Mouse (Mus musculus) kidney, embryonic 14.5 days (tissue): ENCODE data around the gene Cbx5. TPM values are rescaled to one million over a fixed set of nuclear protein-coding genes. Genes with fewer than 3 reads are reported as not detected.

Source experiments
- ATAC-seq: fragments of 200-750 bp; cut with Nextera tagmentation; 2 replicates; pipeline ENCODE4 v1.8.0; 2017; ENCODE audit warnings: moderate number of reproducible peaks, mild to moderate bottlenecking, moderate TSS enrichment, moderate library complexity; ENCODE audit not compliant: low FRiP score, low TSS enrichment
- H3K27ac ChIP-seq: fragments of 300-500 bp; sonication (generic); 2 replicates; pipeline ENCODE4 v1.5.1; 2014; ENCODE audit warnings: low read depth, mild to moderate bottlenecking, low read length, moderate library complexity, mixed read lengths
- H3K27me3 ChIP-seq: fragments of 300-500 bp; sonication (generic); 2 replicates; pipeline ENCODE4 v1.6.1; 2014; ENCODE audit warnings: mild to moderate bottlenecking, low read length; ENCODE audit not compliant: control insufficient read depth, insufficient read depth
- H3K36me3 ChIP-seq: fragments of 300-500 bp; sonication (generic); 2 replicates; pipeline ENCODE4 v1.6.1; 2014; ENCODE audit warnings: low read length, mixed read lengths; ENCODE audit not compliant: control insufficient read depth, insufficient read depth
- H3K4me1 ChIP-seq: fragments of 300-500 bp; sonication (generic); 2 replicates; pipeline ENCODE4 v1.6.1; 2014; ENCODE audit warnings: low read length, mixed read lengths; ENCODE audit not compliant: control insufficient read depth, insufficient read depth
- H3K4me2 ChIP-seq: fragments of 300-500 bp; sonication (generic); replicated peaks from 2 replicates; pipeline ENCODE4 v1.6.1; 2014; ENCODE audit warnings: low read depth, mild to moderate bottlenecking, low read length
- H3K4me3 ChIP-seq: fragments of 300-500 bp; sonication (generic); 2 replicates; pipeline ENCODE4 v1.5.1; 2014; ENCODE audit warnings: mild to moderate bottlenecking, low read length
- H3K9ac ChIP-seq: fragments of 300-500 bp; sonication (generic); 2 replicates; pipeline ENCODE4 v1.6.1; 2014; ENCODE audit warnings: low read depth, mild to moderate bottlenecking, low read length, moderate library complexity
- H3K9me3 ChIP-seq: fragments of 300-500 bp; sonication (generic); 2 replicates; pipeline ENCODE4 v1.6.1; 2016; ENCODE audit warnings: low read length; ENCODE audit not compliant: control insufficient read depth
- WGBS: fragments of 180-500 bp; shearing (Covaris S2); extraction: QIAGEN DNeasy Blood & Tissue Kit; methylation state at CpG from one replicate; pipeline ENCODE4 v1.1.7; 2014; 5-methylcytosine and 5-hydroxymethylcytosine counted together
- polyA plus RNA-seq: library from polyadenylated mRNA; unstranded; fragments of >200 nt; fragmentation: Nextera tagmentation; extraction: Ambion mirVana; gene quantifications from 2 replicates; pipeline ENCODE4 v1.2.1, GENCODE M21; 2014

The Cbx5 gene
- polyA plus RNA-seq, 1 experiment from 2014 or later = 161 TPM

DNA sequence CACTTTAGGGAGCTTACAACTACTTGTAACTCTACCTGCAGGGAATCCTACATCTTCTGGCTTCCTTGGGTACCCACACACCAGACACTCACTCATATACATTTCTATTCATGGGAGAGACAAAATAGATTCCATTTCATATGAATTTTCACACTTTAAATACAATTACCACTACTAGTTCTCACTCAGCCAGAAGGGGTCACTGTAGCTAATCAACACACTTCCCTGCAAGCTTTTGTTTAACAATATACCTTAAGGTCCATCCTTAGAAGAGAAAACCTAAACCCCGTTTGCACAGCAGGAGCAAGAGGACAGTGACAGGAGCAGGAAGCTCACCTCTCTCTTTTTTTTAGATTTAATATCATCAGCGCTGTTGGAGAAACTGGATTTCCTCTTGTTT lies 34.5 kb downstream of the Cbx5 start:
- H3K27me3 ChIP-seq = no peaks in the 10 kb centered on the region
- H3K36me3 ChIP-seq = peaks cover 76% of the 10 kb centered on the region
- peaks cover 10% of the 10 kb centered on the region for H3K4me1 ChIP-seq
- no peak overlapping the region for H3K4me3 ChIP-seq
- WGBS = 61% methylated on average over 2 of the region's 2 CpGs
- no peak overlapping the region for H3K9ac ChIP-seq
- no peak overlapping the region for H3K4me2 ChIP-seq
- H3K9me3 ChIP-seq = no peaks in the 10 kb centered on the region
- ATAC-seq = no peak
- no peak overlapping the region for H3K27ac ChIP-seq

DNA sequence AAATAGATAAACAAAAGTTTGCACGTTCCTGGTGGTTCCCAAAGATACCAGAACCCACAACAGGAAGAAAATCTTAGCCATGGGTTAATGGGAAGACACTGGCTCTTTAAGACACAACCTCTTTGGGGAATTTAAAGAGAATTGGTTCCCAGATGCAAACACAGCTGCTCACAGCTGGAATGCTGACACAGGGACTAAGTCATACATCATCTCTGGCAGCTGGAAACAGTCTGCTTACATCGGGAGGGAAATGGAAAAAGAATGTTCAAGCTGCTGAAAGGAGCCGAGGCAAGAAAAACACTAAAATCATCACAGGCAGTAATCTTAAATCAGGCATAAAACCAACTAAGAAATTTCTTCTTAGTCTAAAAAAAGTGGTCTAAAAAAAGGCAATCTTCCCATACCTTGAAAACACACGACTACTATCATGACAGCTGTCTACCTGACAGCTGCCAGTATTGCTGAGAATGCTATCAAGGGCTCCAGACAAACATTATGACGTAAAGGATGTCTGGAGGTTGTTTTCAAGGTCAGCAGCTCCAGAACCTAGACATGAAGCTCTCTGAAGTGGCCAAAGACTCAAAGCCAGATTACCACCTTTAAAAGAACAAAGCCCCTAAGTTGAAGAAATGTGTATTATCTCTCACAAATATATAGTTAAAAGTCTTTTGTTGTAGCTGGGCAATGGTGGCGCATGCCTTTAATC lies 37.4 kb downstream of the Cbx5 start:
- Histone ChIP-seq H3K4me3 (no peak overlapping the region), H3K4me1 (peaks cover 10% of the 10 kb centered on the region), H3K27me3 (no peaks in the 10 kb centered on the region), H3K9ac (no peak overlapping the region), H3K4me2 (no peak overlapping the region), H3K36me3 (peaks cover 79% of the 10 kb centered on the region), H3K9me3 (no peaks in the 10 kb centered on the region), H3K27ac (peak overlapping the region; percentile 32; the same call in 1 of the 2 replicates)
- WGBS = 43% methylated on average over 6 of the region's 6 CpGs
- no peak for ATAC-seq

DNA sequence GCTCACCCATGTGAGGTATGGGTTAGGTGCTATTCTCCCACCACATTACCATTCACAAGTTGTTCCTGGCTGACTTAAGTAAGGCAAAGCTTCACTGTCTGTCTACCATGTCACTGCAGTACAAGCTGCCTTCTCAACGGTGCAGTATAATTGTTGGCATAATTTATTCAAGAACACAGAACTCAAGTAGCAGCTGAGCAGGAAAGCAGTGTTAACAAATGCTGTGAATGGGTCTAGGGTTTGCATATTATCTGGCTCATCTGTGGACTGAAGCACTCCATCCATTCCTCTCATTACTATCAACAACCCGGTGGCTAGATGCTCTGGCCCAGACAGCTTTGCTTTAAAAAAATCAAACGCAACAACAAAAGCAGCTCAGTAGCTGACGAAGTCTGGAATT lies 41.8 kb downstream of the Cbx5 start:
- Histone ChIP-seq H3K27ac (no peak overlapping the region), H3K27me3 (no peaks in the 10 kb centered on the region), H3K4me1 (peaks cover 6% of the 10 kb centered on the region), H3K9ac (no peak overlapping the region), H3K4me2 (no peak overlapping the region), H3K4me3 (no peak overlapping the region), H3K36me3 (peaks cover 80% of the 10 kb centered on the region), H3K9me3 (no peaks in the 10 kb centered on the region)
- 88% methylated on average over 4 of the region's 4 CpGs for WGBS
- ATAC-seq = no peak

DNA sequence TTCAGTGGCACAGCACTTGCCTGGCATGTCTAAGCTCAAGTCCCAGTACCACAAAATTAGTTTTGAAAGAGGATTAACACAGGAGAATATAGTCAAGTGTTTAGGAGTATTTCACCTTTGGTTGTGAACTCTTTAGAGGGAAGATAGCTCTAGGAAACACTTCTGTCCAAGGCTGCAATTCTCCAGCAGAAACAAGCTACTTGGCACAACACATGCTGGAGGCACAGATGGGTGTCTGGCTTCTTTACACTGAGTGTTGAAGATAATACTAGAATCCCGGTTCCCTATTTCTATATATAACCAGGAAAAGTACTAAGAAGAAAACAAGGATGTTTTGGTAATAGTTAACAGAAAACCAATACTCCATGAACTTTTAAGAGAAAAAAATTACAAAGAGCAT lies 42.8 kb downstream of the Cbx5 start:
- Histone ChIP-seq H3K36me3 (peaks cover 84% of the 10 kb centered on the region), H3K9me3 (no peaks in the 10 kb centered on the region), H3K27ac (no peak overlapping the region), H3K4me3 (no peak overlapping the region), H3K4me2 (no peak overlapping the region), H3K27me3 (no peaks in the 10 kb centered on the region), H3K9ac (no peak overlapping the region), H3K4me1 (0 out of 2 replicates have a peak, but pooled peaks cover 5% of the 10 kb centered on the region)
- 89% methylated on average over 1 of the region's 1 CpGs for WGBS
- no peak for ATAC-seq

DNA sequence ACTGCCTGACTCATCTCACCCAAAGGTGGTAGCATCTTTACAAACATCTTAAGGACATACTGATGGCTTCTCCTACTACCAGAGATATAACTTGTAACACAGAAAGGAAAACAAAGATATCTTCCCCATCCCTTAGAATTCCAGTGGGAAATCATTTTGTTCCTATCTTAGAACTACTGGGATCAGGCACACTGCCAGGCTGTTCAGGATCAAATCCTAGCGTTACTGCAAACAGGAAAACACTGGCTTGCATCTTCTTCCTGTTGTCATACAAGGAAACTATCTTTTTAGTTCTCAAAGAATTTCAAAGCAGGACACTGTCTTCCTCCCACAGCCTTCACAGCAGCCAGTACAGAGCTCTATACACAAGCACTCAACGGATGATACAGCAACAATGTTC lies 46.0 kb downstream of the Cbx5 start:
- WGBS = 75% methylated on average over 2 of the region's 2 CpGs
- H3K4me1 ChIP-seq = 0 out of 2 replicates have a peak, but pooled peaks cover 12% of the 10 kb centered on the region
- no peak overlapping the region for H3K4me3 ChIP-seq
- H3K9me3 ChIP-seq = no peaks in the 10 kb centered on the region
- H3K27ac ChIP-seq = no peak overlapping the region
- H3K9ac ChIP-seq = no peak overlapping the region
- H3K4me2 ChIP-seq = no peak overlapping the region
- no peaks in the 10 kb centered on the region for H3K27me3 ChIP-seq
- H3K36me3 ChIP-seq = peaks cover 71% of the 10 kb centered on the region
- ATAC-seq = no peak

DNA sequence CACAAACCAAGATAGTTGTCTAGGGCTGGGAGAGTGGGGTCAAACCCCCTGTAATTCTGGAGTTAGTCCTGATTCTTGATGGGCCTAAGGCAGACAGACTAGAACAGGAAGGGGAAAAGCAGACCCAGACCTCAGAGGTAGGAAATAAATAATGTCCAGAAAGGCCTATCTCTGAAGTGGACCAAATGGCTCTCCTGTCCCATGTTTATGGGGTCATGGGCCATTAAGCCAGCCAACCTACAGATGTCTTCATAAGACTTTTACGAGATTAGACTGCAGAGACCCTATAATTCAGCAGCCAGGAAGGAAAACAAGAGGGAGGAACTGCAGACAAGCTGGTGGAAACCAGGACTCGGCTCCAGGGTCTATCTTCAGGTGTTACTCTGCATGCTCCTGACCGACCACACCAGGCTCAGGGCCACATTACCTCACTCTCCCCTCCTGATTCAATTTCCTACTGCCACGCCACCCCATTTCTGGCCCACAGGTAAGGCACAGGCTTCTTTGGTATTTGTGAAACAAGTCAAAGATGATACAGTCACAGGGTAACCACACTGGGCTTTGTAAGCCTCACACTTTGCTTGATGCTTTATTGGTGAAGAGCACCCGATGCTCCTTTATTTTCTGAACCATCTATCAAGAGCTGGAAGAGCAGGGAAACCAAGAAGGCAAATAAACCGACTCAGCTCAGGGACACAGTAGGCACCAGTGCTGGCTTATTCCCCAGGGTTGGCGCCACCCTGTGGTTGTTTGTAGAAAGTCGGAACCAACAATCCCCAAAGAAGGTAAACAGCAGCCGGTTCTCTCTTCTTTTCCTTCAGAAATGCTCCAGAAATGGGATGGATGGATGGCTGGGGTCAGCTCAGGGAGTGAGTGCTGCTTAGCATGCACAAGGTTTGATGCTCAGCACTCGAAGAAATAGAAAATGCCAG lies 48.8 kb downstream of the Cbx5 start:
- H3K9ac ChIP-seq = no peak overlapping the region
- H3K9me3 ChIP-seq = no peaks in the 10 kb centered on the region
- H3K4me1 ChIP-seq = 0 out of 2 replicates have a peak, but pooled peaks cover 12% of the 10 kb centered on the region
- H3K4me3 ChIP-seq = no peak overlapping the region
- WGBS = 26% methylated on average over 10 of the region's 10 CpGs
- H3K4me2 ChIP-seq = no peak overlapping the region
- H3K36me3 ChIP-seq = peaks cover 43% of the 10 kb centered on the region
- no peaks in the 10 kb centered on the region for H3K27me3 ChIP-seq
- H3K27ac ChIP-seq = peak overlapping the region; percentile 73; the same call in 1 of the 2 replicates
- ATAC-seq = peak; percentile 71

DNA sequence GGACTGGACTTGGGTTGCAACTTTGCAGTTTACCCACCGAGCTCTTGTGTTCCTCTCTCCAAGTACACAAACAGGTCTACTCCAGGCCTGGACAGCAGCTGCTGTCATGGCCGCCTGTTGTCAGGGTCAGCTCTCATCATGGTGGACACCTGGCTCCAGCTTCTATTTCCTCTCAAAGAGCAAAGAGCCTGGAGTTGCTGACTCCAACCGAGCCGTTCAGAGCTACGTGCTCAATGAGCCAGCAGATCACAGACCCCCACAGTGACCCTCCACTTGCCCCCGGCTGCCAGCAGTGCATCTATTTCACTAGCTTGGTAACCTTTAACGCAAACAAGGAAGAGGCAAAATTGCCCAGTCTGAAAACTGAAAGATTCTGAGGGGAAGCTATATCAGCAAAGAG lies 49.5 kb downstream of the Cbx5 start:
- no peaks in the 10 kb centered on the region for H3K9me3 ChIP-seq
- ATAC-seq = peak; percentile 58
- 26% methylated on average over 7 of the region's 7 CpGs for WGBS
- H3K4me2 ChIP-seq = no peak overlapping the region
- peaks cover 36% of the 10 kb centered on the region for H3K36me3 ChIP-seq
- H3K4me3 ChIP-seq = no peak overlapping the region
- H3K9ac ChIP-seq = no peak overlapping the region
- H3K27ac ChIP-seq = peak overlapping the region; percentile 73; the same call in 1 of the 2 replicates
- H3K4me1 ChIP-seq = 0 out of 2 replicates have a peak, but pooled peaks cover 12% of the 10 kb centered on the region
- no peaks in the 10 kb centered on the region for H3K27me3 ChIP-seq

DNA sequence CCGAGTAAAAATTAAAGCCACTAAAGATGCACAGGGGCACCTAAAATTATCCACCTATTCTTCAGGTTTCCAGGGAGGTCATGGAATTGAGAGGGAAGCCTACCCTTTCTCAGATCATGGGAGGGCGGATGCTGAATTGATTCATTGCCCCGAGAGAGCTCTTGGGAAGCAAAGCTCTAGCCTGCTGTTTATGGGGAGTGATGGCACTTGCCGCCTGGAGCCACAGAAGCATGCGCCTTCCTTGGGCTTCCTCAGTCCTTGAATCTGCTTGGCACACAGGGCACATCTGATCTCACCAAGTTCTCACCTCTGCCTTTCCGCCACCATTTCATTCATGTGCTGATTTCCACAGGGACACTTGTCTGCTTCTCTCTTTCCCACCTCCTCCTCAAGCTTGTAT lies 51.8 kb downstream of the Cbx5 start:
- 51% methylated on average over 6 of the region's 6 CpGs for WGBS
- no peaks in the 10 kb centered on the region for H3K27me3 ChIP-seq
- H3K27ac ChIP-seq = no peak overlapping the region
- H3K4me3 ChIP-seq = no peak overlapping the region
- no peak for ATAC-seq
- no peaks in the 10 kb centered on the region for H3K9me3 ChIP-seq
- H3K4me2 ChIP-seq = no peak overlapping the region
- no peak overlapping the region for H3K9ac ChIP-seq
- peaks cover 17% of the 10 kb centered on the region for H3K36me3 ChIP-seq
- peaks cover 22% of the 10 kb centered on the region for H3K4me1 ChIP-seq
